In genomic region chr13:97769205-97769604, GRCm38 (mm10) we compare ENCODE assay signal across 13 mouse cellular contexts.
"Had no signal": no experiment of that assay in that cellular context is flagged by ENCODE, and none has a peak within 500 bp of the region (broad histone marks: within the 10 kb centered on the region; RNA-seq: fewer than 3 reads in every experiment).

No protein-coding gene starts in this region.

- H3K36me3 ChIP-seq: limb, embryonic 10.5 days; liver, embryonic 15.5 days; midbrain, embryonic 12.5 days; stomach, embryonic 15.5 days had no signal

- H3K4me1 ChIP-seq: limb, embryonic 10.5 days had no signal

- H3K4me2 ChIP-seq: liver, embryonic 11.5 days; liver, embryonic 15.5 days; midbrain, embryonic 12.5 days; stomach, embryonic 15.5 days had no signal

- H3K27ac ChIP-seq: limb, embryonic 10.5 days; liver, embryonic 15.5 days; macrophage had no signal

- H3K9ac ChIP-seq: liver, embryonic 15.5 days; midbrain, embryonic 12.5 days; stomach, embryonic 15.5 days had no signal

- H3K27me3 ChIP-seq: liver, embryonic 15.5 days; megakaryocyte, embryonic 14.5 days; midbrain, embryonic 12.5 days; stomach, embryonic 15.5 days had no signal

- DNase-seq: kidney, postnatal 4 days; lung, adult 2 months; right cerebral cortex, postnatal 14 days; thymus, postnatal 4 days had no signal

- ATAC-seq: inflammation-experienced regulatory T-cells, adult 6 months had no signal

- H3K4me3 ChIP-seq: left cerebral cortex, adult 2 months; limb, embryonic 10.5 days; liver, embryonic 15.5 days; megakaryocyte, embryonic 14.5 days; midbrain, embryonic 12.5 days; stomach, embryonic 15.5 days had no signal

- H3K9me3 ChIP-seq: limb, embryonic 10.5 days; liver, embryonic 15.5 days; midbrain, embryonic 12.5 days; stomach, embryonic 15.5 days had no signal
